Mouse (Mus musculus) thymus, adult 2 months (tissue): ENCODE results near the gene 1700001C02Rik. TPM values are rescaled to one million over a fixed set of nuclear protein-coding genes. Genes with fewer than 3 reads are reported as not detected.

Experiments used
- DNase-seq: peaks from one replicate; pipeline ENCODE4 v3.0.0; 2021
- H3K27ac ChIP-seq: fragments of 200-500 bp; 2 replicates; pipeline ENCODE4 v1.5.1; 2012; ENCODE audit warnings: low read length, control low read depth; ENCODE audit not compliant: control insufficient read depth, insufficient read depth
- H3K27me3 ChIP-seq: fragments of 200-500 bp; 2 replicates; pipeline ENCODE4 v1.6.1; 2012; ENCODE audit warnings: mild to moderate bottlenecking, low read length, moderate library complexity, mixed read lengths; ENCODE audit not compliant: control insufficient read depth, insufficient read depth
- H3K36me3 ChIP-seq: fragments of 200-500 bp; 2 replicates; pipeline ENCODE4 v1.6.1; 2012; ENCODE audit warnings: mild to moderate bottlenecking, low read length, moderate library complexity; ENCODE audit not compliant: control insufficient read depth, insufficient read depth
- H3K4me1 ChIP-seq: fragments of 200-500 bp; replicated peaks from 2 replicates; pipeline ENCODE4 v1.6.1; 2012; ENCODE audit warnings: low read length; ENCODE audit not compliant: control insufficient read depth, insufficient read depth
- H3K4me3 ChIP-seq: fragments of 200-500 bp; 2 replicates; pipeline ENCODE4 v1.5.1; 2012; ENCODE audit warnings: mild to moderate bottlenecking, low read length, control low read depth, moderate library complexity; ENCODE audit not compliant: control insufficient read depth, insufficient read depth
- CTCF ChIP-seq: fragments of 200-500 bp; IDR thresholded peaks from 2 replicates; pipeline ENCODE4 v1.5.1; 2012; ENCODE audit warnings: mild to moderate bottlenecking, control low read depth, low read length, moderate library complexity, borderline replicate concordance; ENCODE audit not compliant: control insufficient read depth, poor library complexity, insufficient read depth; ENCODE audit errors: extremely low read depth
- POLR2A ChIP-seq: fragments of 200-500 bp; IDR thresholded peaks from 2 replicates; pipeline ENCODE4 v1.6.1; 2012; ENCODE audit warnings: mild to moderate bottlenecking, low read length, control low read depth, moderate library complexity; ENCODE audit not compliant: control insufficient read depth, poor library complexity, insufficient read depth; ENCODE audit errors: extremely low read depth
- WGBS: fragments of 180-500 bp; shearing (Covaris S2); methylation state at CpG from one replicate; pipeline ENCODE4 v1.1.7; 2018; 5-methylcytosine and 5-hydroxymethylcytosine counted together
- polyA plus RNA-seq: library from polyadenylated mRNA; depleted of rRNA; stranded (reverse); fragments of >200 nt; gene quantifications from 2 replicates; pipeline ENCODE4 v1.2.3, GENCODE M21; 2012; rRNA removed

The 1700001C02Rik gene
- polyA plus RNA-seq, 1 experiment: 0.51 TPM

- WGBS: 93% methylated on average over 8 of the region's 8 CpGs
- Histone ChIP-seq H3K4me3 (no peak overlapping the region), H3K4me1 (no peaks in the 10 kb centered on the region), H3K27ac (no peak overlapping the region), H3K36me3 (no peaks in the 10 kb centered on the region), H3K27me3 (no peaks in the 10 kb centered on the region)
- no peak for DNase-seq
- TF ChIP-seq CTCF (no peak), POLR2A (no peak)
Observed at GRCm38 (mm10) chr5:30522406-30522805, 56.6 kb downstream of the 1700001C02Rik start.

GRCm38 (mm10) chr5:30523131-30523530, 57.3 kb downstream of the 1700001C02Rik start:
- 30% methylated on average over 3 of the region's 3 CpGs for WGBS
- no peaks in the 10 kb centered on the region for H3K27me3 ChIP-seq
- H3K36me3 ChIP-seq: no peaks in the 10 kb centered on the region
- DNase-seq: no peak
- H3K27ac ChIP-seq: no peak overlapping the region
- no peaks in the 10 kb centered on the region for H3K4me1 ChIP-seq
- TF ChIP-seq CTCF: no peak
- no peak for TF ChIP-seq POLR2A
- no peak overlapping the region for H3K4me3 ChIP-seq

GRCm38 (mm10) chr5:30524213-30524612, 58.4 kb downstream of the 1700001C02Rik start:
- DNase-seq: no peak
- WGBS: 51% methylated on average over 3 of the region's 3 CpGs
- Histone ChIP-seq H3K4me3 (no peak overlapping the region), H3K36me3 (no peaks in the 10 kb centered on the region), H3K4me1 (no peaks in the 10 kb centered on the region), H3K27me3 (no peaks in the 10 kb centered on the region), H3K27ac (no peak overlapping the region)
- no peak for TF ChIP-seq CTCF

GRCm38 (mm10) chr5:30525920-30526836, 60.3 kb downstream of the 1700001C02Rik start:
- Histone ChIP-seq H3K27ac (no peak overlapping the region), H3K4me1 (no peaks in the 10 kb centered on the region), H3K36me3 (no peaks in the 10 kb centered on the region), H3K4me3 (no peak overlapping the region), H3K27me3 (no peaks in the 10 kb centered on the region)
- 80% methylated on average over 12 of the region's 12 CpGs for WGBS
- TF ChIP-seq POLR2A (no peak), CTCF (no peak)
- DNase-seq: no peak

- Histone ChIP-seq H3K27ac (no peak overlapping the region), H3K4me1 (no peaks in the 10 kb centered on the region), H3K4me3 (no peak overlapping the region), H3K36me3 (no peaks in the 10 kb centered on the region), H3K27me3 (no peaks in the 10 kb centered on the region)
- DNase-seq: no peak
- WGBS: 97% methylated on average over 5 of the region's 5 CpGs
- TF ChIP-seq POLR2A (no peak), CTCF (no peak)
Observed at GRCm38 (mm10) chr5:30527129-30527528, 61.3 kb downstream of the 1700001C02Rik start.

- TF ChIP-seq CTCF (no peak), POLR2A (no peak)
- Histone ChIP-seq H3K27ac (no peak overlapping the region), H3K27me3 (no peaks in the 10 kb centered on the region), H3K4me3 (no peak overlapping the region), H3K4me1 (no peaks in the 10 kb centered on the region), H3K36me3 (no peaks in the 10 kb centered on the region)
- no peak for DNase-seq
- WGBS: 65% methylated on average over 4 of the region's 4 CpGs
Observed at GRCm38 (mm10) chr5:30528906-30529305, 63.1 kb downstream of the 1700001C02Rik start.

Other genes starting within 250 kb of the 1700001C02Rik start
- gene Selenoi, start 233.5 kb upstream of the 1700001C02Rik start, polyA plus RNA-seq: 32.2 and 33.4 TPM in 2 replicates
- gene Drc1, start 184.7 kb upstream of the 1700001C02Rik start, polyA plus RNA-seq: 1.1 and 1.4 TPM in 2 replicates
- gene Otof, start 4.1 kb upstream of the 1700001C02Rik start, polyA plus RNA-seq: 0.92 and 0.94 TPM in 2 replicates
- not detected in 2 replicates for gene Cib4, start 79.8 kb downstream of the 1700001C02Rik start, polyA plus RNA-seq
- 22.7 and 27.7 TPM in 2 replicates for gene Kcnk3, start 122.1 kb downstream of the 1700001C02Rik start, polyA plus RNA-seq
- 71.8 and 88.0 TPM in 2 replicates for gene Slc35f6, start 181.9 kb downstream of the 1700001C02Rik start, polyA plus RNA-seq
- gene Cenpa, start 200.7 kb downstream of the 1700001C02Rik start, polyA plus RNA-seq: 161 and 208 TPM in 2 replicates
- gene Dpysl5, start 245.5 kb downstream of the 1700001C02Rik start, polyA plus RNA-seq: 0.75 and 0.92 TPM in 2 replicates